Mouse (Mus musculus) cerebellum, adult 11-12 months (tissue): ENCODE measurements around the gene Akap6.

ENCODE experiments used
- DNase-seq: peaks from one replicate; pipeline ENCODE4 v3.0.0; 2022

Akap6 gene

GRCm38 (mm10) chr12:52699146-52699545, at the start of gene Akap6:
TSS of gene Akap6 (plus strand) at chr12:52699383.
- peak; percentile 76 for DNase-seq

- no peak for DNase-seq
Measured at GRCm38 (mm10) chr12:52662907-52663790, 36.0 kb upstream of the Akap6 start.

- DNase-seq, result no peak
Measured at GRCm38 (mm10) chr12:52664944-52665343, 34.2 kb upstream of the Akap6 start.

DNA sequence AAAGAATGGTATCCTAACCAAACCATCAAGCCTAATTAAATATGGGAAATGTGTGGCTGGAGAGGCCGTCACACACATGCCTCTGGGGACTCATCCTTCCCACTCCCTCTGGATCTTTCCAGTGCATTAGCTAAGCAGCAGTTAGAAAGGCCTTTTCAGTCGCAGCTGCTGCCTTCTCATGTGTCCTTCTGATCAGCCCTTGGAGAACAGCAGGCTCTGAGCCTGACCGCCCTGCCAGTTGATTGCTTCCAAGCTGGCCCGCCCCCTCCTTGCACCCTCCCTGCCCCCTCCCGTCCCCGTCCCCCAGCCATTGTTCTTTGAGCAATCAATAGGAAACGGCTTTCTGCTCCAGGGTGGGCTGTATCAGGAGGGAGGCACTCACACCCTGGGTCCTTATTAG, 27.7 kb upstream of the Akap6 start:
- no peak for DNase-seq

DNA sequence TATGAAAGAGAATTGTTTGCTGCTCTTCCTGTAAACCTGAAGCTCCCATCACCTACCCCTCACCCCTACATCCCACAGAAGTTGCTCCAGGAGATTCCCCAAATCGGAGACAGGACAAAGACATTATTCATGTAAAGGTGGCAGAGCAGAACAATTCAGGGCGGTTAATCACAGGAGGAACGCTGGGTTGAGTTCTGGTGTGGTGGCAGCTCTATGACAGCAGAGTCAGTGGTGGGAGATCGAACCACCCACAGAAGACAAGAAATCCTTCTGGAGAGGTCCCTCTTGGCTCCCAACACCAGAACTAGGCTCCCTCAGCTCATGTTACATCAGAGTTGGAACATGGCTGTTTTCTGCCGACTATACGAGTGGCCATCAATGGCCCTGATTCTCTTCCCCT, 27.2 kb upstream of the Akap6 start:
- DNase-seq, result no peak

GRCm38 (mm10) chr12:52673361-52673960, 25.7 kb upstream of the Akap6 start:
- DNase-seq, result no peak

- DNase-seq, result peak; percentile 21
Measured at GRCm38 (mm10) chr12:52675010-52675409, 24.2 kb upstream of the Akap6 start.

GRCm38 (mm10) chr12:52687355-52687754, 11.8 kb upstream of the Akap6 start:
- DNase-seq, result no peak

GRCm38 (mm10) chr12:52688712-52689111, 10.5 kb upstream of the Akap6 start:
- no peak for DNase-seq

DNA sequence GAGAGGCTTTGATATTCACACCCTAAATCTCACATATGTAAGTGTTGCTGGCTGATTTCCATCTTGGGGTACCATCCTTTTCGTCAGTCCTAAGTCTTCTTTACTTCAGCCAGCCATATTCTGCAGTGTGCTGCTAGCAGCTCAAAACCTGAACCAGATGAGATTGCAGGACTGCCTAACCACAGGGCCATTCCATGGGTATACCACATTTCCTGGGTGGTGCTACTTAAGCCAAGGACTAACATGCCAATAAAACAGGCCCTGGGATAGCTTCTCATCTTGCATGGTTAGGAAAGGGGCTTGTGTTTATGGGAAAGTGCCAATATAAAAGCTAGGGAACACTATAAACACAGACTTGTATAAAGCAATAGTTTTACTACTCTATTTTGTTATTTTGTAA, 7.6 kb upstream of the Akap6 start:
- DNase-seq, result no peak

GRCm38 (mm10) chr12:52692290-52692974, 6.8 kb upstream of the Akap6 start:
- no peak for DNase-seq

DNA sequence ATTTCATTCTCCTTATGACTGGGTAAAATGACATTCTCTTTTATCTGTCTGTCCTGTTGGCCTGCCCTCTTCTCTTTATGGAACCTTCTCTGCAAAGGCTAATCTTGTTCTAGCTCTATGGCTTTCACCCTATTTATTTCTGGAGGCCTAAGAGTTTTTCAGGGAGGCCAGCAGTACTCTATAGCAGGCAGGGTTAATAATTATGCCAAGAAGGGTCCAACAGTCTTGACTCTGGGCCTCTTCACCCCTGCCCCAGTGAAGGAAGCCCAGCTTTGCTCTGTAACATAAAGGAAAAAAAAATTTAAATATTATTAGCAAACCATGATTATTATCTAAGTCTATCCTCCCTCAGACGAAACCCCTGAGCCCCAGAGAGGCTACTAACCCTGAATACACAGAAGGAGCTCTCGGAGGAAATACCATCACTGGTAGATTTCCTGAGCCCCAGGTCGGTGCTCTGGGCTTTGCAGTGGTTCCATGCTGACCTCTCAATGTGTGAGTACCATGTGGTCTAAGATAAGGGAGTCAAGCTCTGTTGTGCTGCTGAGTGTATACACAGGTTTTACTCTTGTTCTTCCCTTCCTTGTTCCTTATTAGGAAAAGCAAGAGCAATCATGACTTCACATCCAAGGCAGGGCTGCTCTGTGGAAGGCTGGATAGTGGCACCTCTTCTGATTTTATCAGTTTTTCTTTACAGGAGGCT, 1.6 kb upstream of the Akap6 start:
- DNase-seq, result no peak

- DNase-seq, result no peak
Measured at GRCm38 (mm10) chr12:52698276-52698930, 780 bp upstream of the Akap6 start.

GRCm38 (mm10) chr12:52699961-52700696, 946 bp downstream of the Akap6 start:
- peak; percentile 32 for DNase-seq

- DNase-seq, result peak; percentile 45
Measured at GRCm38 (mm10) chr12:52700697-52701191, 1.6 kb downstream of the Akap6 start.

DNA sequence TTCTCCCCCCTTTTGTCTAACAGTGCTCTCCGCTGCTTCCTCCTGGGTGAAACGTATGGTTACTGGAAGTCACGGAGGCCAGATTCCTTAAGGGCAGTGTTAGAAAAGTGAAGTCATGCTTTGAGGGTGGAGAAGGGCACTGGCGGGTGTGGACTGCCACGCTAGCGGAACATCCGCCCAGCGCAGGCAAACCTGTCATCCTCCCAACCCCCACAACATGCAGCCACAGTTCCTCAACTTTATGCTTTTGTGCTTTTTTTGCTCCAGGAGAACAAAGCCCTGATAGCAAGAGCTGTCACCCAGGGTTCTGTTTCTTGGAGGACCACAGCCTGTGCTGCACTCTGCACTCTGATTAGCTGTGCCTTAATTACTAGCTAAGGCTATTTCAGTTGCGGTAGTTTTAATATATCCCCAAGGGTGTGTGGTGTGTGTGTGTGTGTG, 2.0 kb downstream of the Akap6 start:
- DNase-seq, result peak; percentile 32

DNA sequence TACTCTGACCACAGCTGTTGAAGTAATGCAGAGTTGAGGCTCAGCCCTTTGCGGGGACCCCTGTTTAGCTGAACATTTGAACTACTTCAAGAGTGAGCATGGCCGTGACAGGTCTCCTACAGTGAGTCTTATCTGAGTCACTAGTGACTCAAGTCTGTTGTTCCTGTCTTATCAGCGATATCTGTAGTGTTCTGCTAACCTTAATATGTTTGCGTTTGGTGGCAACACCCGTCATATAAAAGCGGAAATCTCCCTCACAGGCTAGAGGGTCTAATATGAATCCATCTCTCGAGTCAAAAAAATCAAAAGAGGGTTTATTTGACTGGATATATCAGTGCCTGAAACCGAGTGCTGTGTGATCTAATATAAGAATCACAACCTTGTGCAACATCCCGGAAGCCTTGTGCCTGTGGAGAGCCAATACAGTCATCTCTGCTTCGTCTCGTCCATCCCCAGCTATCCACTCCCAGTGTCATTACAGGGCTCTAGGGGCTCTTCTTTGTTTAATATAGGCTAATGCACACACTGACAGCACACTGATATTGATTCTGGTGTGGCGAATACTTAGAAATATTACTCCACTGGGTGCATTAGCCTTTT, 3.3 kb downstream of the Akap6 start:
- DNase-seq, result no peak

GRCm38 (mm10) chr12:52704081-52704480, 4.9 kb downstream of the Akap6 start:
- no peak for DNase-seq

GRCm38 (mm10) chr12:52704810-52705209, 5.6 kb downstream of the Akap6 start:
- DNase-seq, result no peak

DNA sequence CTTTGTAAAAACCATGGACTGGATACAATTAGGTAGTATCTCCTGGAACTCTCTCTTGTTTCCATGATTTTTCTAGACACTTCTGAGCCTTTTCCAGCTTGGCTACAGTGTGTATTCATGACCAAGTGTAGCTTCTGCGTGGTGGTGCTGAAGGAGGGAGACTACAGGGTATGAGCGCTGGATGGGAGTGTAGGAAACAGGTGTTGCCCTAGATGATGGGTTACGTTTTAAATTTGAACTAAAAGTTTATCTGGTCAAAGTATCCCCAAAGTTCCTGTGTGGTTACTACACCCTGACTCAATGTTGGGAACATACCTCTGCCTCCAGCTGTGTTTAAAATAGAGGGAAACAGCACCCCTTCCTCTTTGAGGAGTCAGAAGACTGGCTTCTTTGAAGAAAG, 12.2 kb downstream of the Akap6 start:
- DNase-seq, result no peak
